Mouse (Mus musculus) yolk sac, embryonic 10.5 days (tissue): Measurements from ENCODE around the gene Mycbp2.

Experiments
- DNase-seq: peaks from one replicate; pipeline ENCODE4 v3.0.0-alpha.2; 2017; ENCODE audit warnings: low spot score

Gene Mycbp2

GRCm38 (mm10) chr14:103102246-103102645 is 244.4 kb downstream of the Mycbp2 start:
- peak; percentile 64 for DNase-seq

- no peak for DNase-seq
These were observed 245.4 kb downstream of the Mycbp2 start for GRCm38 (mm10) chr14:103101171-103101570.

GRCm38 (mm10) chr14:103100296-103100695 is 246.3 kb downstream of the Mycbp2 start:
- DNase-seq = no peak

GRCm38 (mm10) chr14:103099238-103099933 is 247.2 kb downstream of the Mycbp2 start, which contains the start of gene Fbxl3:
Gene Fbxl3 (minus strand): TSS chr14:103099566.
- peak; percentile 97 for DNase-seq

GRCm38 (mm10) chr14:103098587-103099235 is 247.9 kb downstream of the Mycbp2 start:
- DNase-seq = peak; percentile 84

- no peak for DNase-seq
These were observed 248.4 kb downstream of the Mycbp2 start for GRCm38 (mm10) chr14:103098213-103098586.

GRCm38 (mm10) chr14:103096621-103097020 is 250.0 kb downstream of the Mycbp2 start:
- DNase-seq = no peak

GRCm38 (mm10) chr14:103095826-103096225 is 250.8 kb downstream of the Mycbp2 start:
- DNase-seq = no peak

- no peak for DNase-seq
These were observed 251.6 kb downstream of the Mycbp2 start for GRCm38 (mm10) chr14:103095036-103095435.

GRCm38 (mm10) chr14:103093670-103094069 is 252.9 kb downstream of the Mycbp2 start:
- no peak for DNase-seq

- DNase-seq = no peak
These were observed 253.4 kb downstream of the Mycbp2 start for GRCm38 (mm10) chr14:103093236-103093635.

GRCm38 (mm10) chr14:103088624-103089023 is 258.0 kb downstream of the Mycbp2 start:
- no peak for DNase-seq

GRCm38 (mm10) chr14:103087846-103088245 is 258.8 kb downstream of the Mycbp2 start:
- DNase-seq = no peak

- no peak for DNase-seq
These were observed 259.8 kb downstream of the Mycbp2 start for GRCm38 (mm10) chr14:103086671-103087324.

GRCm38 (mm10) chr14:103085840-103086533 is 260.6 kb downstream of the Mycbp2 start:
- DNase-seq = no peak

- DNase-seq = no peak
These were observed 267.2 kb downstream of the Mycbp2 start for GRCm38 (mm10) chr14:103079209-103079977.

GRCm38 (mm10) chr14:103078006-103078912 is 268.4 kb downstream of the Mycbp2 start:
- no peak for DNase-seq

- no peak for DNase-seq
These were observed 269.2 kb downstream of the Mycbp2 start for GRCm38 (mm10) chr14:103077272-103078005.

GRCm38 (mm10) chr14:103075166-103075565 is 271.4 kb downstream of the Mycbp2 start:
- no peak for DNase-seq

GRCm38 (mm10) chr14:103073825-103074224 is 272.8 kb downstream of the Mycbp2 start:
- DNase-seq = no peak
